Mouse (Mus musculus) lung, postnatal 10 days (tissue): Measurements from ENCODE around the gene Fpgs.
A peak's percentile ranks its signal among the peaks of the same experiment; 100 is the strongest.

Experiments used
- DNase-seq: peaks from one replicate; pipeline ENCODE4 v3.0.0; 2021

Gene Fpgs

DNA sequence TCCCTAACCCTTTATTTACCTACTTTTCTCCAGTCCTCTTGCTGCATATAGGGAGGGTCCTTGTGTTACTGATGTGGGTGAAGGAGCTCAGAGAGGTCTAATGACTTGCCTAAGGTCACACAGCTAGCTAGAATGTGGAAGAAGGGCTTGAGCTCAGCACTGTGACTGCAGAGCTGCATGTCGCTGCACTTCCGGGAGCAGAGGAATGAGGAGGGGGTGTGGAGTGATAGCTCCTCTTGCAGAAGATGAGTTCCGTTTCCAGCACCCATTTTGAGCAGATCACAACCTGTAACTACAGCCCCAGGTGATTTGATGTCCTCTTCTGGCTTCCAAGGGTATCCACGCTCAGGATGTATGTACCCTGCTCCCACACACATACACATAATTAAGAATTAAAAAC lies 20.2 kb upstream of the Fpgs start:
- no peak for DNase-seq

DNA sequence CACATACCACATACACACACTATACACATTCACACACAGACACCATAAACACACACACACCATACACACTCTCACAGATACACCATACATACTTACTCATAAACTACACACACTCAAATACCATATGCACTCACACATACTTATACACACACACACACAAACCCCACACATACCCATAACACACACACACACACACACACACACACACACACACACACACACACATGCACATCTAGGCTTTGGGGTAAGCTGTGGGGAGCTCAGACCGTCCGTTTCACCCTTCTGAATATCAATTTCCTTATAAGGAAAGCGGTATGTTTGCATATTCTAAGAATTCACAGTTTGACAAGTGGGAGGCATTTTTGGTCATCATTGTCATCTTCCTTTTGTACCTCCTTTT lies 18.6 kb upstream of the Fpgs start:
- DNase-seq: no peak

DNA sequence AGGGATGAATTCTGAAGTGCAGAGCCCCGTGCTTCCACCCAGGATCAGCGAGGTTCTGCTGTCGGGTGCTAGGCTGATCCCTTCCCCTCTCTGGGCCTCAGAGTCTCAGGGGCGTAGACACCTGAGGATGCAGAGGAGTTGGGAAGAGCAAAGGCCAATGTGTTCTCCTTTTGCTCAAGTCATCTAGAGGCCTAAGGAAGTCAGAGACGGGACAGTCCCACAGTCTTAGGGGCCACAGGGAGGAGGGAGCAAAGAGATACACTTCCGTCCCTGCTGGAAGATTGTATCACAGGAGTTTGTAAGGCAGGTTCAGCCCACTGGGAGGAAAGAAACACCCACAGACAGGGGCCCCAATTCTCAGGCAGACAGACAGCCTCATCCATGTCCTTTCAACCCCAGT lies 18.1 kb upstream of the Fpgs start:
- DNase-seq: no peak

DNA sequence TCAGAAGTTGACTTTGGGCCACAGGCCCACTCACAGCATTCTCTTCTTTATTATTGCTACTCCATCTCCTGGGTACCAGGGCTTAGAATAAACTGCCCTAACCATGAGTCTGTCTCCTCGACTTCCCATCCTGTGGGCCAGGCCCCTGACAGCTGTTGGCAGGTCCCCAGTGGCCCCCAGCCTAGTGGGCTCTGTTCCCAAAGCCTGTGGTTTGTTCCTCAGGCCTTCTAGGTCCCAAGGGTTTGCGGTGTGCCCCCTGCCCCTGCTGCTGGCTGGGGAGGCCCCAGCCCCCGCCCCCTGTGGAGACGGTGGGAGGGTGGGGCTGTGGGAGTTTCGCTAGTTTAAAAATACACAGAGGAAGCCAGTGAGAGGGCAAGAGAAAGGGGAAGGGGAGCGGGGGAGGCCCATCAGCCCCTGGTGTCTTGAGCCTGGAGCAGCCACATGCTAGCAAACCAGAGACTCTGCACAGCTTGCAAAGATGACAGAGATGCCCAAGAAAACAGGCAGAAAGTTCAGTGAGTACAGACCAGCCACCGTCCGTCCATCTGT lies 16.8 kb upstream of the Fpgs start, which contains the start of gene Sh2d3c:
Sh2d3c (plus strand) TSS at position 375 of the 549 bp plus-strand sequence.
- DNase-seq: peak; percentile 72

DNA sequence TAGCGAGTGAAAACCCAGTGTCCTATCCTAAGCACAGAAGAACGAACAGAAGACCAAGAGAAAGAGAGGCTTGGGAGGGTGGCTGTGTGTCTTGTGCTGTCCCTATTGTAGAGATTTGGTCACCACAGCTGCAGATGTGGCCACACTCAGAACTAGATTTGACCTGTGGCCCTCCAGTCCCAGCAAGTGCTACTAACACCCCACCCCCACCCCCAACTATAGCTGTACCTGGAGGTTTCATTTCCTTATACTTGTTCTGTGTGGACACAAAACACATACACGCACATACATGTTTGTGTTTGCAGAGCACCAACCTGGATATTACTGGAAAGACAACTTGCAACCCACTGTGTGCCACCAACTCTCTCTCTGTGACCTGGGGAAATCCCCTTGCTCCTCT lies 16.1 kb upstream of the Fpgs start:
- DNase-seq: no peak

DNA sequence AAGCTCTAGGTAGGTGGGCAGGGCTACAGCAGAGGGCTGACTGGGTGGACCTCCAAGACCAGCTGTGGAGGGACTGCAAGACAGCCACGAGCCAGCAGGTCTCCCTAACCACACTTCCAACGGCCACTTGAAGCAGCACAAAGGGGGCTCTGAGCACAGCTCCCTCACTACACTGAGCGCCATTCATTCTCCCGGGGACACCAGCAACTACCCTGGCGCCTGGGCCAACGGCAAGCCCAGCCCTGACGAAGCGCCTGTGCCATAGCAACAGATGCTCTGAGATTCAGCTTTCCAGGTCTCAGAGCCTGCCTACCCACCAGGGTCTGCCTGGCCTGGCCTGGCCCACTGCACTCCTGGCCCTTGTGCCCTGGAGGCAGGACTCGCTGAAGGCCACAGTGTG lies 14.8 kb upstream of the Fpgs start:
- no peak for DNase-seq

DNA sequence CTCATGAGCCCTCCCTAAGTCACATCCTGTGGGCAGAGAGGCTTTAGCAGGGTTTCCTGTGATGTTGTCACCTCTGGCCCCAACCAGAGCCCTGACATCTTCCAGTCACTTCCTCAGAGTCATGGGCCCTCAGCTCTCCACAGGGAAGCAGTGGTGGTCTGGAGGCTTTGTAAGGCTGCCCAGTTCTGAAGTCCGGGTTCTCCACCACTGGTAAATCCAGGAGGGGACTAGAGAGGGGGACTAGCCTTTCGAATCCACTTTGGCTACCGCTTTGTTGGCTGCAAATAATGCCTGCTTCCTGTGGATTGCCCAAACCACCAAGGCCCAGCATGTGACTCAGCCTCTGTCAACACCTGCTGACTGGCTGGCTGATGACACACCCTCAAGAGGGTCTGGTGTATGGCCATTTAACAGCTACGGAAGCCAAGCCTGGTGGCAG lies 11.1 kb upstream of the Fpgs start:
- peak; percentile 61 for DNase-seq

DNA sequence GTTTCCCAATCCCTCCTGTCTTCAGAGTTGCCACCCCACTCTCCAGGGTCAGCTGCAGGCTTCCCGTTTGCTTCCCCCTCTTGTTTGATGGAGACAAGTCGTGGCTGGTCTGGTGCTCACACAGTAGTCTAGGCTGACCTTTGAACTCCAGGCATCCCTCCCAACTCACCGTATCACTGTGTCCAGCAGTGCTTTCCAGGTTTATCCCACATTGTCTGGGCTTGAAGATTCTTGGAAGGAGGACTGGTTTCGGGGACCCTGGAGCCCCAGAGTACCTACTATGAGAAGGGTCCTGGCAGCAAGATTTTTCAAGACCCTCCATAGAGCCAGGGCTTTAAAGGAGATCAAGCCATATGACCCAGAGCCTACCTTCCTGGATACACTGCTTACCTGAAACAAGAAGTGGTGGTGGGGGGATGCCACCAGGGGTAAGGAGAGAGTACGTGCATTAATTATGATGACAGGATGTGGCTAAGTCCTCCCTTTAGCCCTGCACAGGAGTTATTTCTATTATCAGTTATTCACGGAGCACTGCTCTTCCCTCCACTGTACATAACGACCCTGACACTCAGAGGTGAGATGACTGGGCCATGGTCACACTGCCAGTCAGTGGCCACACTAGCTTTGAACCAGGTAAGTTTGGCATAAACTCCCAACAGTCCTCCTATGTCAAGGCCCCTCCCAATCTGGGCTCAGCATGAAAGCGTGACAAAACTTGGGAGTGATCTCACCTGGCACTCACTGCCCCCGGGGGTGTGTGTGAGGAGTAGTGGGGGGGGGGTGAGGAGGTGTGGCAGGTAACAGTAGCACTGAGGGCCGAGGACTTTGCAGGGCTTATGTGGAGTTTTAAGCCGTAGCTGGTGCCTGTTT lies 10.4 kb upstream of the Fpgs start:
- no peak for DNase-seq

DNA sequence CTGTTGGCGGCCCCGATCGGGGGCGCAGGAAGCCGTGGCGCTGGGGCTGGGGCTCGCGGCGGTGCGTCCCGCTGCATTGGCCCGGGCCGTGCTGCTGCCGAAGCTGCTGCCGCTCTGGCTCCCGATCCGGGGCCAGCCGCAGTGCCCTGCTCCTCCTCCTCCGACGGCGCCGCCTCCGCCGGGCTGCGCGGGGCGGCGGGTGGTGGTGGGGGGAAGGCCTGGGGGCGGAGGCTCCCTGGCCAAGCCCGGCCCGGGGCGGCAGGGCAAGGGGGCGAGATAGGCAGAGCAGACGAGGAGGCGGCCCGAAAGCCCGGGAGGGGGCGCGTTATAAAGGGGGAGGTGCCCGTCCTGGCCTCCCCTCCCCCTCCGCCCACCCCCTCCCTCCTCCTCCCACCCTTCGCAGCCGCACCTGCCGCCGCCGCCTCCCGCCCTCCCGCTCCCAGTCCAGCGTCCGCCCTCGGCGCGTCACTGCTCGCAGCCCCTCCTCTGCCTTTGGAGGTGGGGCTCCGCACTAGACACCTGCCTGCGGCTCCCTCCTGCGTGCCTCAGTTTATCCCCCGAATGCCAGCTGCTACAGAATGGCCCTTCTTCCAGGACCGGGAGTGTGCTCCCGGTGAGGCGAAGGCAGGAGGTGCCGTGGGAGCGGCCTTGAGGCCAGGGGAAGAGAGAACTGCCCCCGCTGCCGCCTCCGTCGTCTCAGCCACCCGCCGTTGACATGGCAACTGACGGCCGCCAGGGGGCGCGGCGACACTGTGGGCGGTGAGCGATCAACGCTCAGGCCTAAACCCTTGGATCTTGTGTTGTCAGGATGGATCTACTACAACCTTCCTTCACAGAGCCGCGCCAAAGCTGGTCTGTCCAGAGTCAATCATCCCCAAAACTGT lies 9.2 kb upstream of the Fpgs start, which contains the start of gene Cdk9:
Cdk9 (minus strand) TSS at position 143 of the 884 bp plus-strand sequence.
- peak; percentile 96 for DNase-seq

DNA sequence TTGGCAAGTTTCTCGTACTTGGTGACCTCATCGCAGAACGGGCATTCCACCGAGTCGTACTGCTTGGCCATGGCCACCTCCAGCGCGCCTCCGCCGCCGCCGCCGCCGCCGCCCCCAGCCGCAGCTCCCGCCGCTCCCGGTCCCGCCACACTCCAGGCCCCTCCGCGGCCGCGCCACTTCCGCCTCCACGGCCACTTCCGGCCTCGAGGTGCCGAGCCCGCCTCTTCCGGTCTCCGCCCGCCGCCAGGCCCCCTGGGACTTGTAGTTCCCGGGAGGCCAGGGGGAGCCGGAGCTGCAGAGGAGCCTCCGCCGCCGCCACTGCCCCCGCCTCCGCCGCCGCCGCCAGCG lies 8.6 kb upstream of the Fpgs start:
- DNase-seq: peak; percentile 97

DNA sequence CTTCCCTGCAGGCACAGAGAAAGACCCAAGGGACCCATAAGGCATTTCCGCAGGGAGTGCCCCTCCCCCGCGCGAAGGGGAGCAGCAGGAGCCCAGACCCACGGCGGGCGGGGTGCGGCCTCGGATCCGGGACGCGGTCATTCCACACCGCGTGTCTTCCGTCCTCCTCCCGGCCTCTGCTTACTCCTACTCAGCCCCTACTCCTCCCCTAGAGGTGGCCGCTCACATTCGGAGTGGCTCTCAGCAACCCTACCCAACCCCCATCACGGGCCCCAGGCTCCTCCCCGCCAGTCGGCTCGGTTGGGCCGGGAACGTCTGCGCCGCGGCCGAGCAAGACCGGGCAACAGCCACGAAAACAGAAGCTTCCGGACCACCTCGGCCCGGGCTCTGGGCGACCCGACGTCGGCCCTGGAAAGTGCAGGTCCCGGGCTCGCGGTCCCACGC lies 8.2 kb upstream of the Fpgs start:
- DNase-seq: peak; percentile 84

DNA sequence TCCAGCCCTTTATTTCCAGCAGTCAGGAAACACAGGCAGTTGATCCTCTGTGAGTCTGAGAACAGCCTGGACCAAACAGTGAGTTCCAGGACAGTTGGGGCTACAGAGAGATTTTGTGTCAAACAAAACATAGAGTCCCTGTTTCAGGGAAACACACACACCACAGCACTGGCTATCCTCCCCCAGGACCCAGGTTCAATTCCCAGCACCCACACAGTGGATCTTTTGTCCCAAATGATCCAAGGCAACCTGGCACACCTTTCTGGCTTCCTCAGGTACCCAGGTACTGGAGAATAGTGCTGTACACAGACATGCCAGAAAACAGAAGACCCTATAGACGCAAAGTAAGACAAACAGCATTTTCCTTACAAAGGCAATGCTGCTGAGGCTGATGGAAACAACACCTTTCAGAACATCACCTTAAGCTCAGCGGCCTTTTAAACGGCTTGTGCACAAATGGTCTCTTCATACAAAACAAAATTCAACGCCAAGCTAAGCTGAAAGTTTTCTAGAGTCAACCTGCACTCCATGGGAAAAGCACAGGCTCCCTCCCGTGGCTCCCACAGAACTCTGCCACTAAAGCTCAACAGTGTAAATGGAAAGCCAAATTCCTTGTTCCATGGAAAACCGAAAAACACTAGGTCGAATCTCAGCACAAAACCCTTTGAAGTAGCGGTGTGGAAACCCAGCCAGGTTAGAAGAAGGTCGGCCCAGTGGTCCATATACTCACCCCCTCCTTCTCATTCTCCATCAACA lies 7.5 kb upstream of the Fpgs start:
- DNase-seq: peak; percentile 2

DNA sequence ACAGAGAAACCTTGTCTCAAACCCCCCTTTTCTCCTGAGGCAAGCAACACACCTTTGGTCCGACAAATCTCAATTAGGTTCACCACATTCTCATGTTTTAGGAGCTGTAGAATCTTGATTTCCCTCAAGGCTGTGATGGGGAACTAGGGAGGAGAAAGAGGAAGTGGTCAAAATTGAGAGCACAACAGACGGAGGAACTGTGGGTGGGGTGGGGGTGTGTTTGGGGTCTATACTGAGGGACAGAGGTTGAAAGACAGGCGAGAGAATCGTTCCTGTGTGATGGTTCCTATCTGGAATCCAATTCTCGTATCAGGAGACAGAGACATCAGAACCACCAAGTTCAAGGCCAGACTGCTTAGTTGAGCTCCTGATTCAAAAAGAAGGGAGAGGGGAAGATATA lies 6.5 kb upstream of the Fpgs start:
- DNase-seq: no peak

DNA sequence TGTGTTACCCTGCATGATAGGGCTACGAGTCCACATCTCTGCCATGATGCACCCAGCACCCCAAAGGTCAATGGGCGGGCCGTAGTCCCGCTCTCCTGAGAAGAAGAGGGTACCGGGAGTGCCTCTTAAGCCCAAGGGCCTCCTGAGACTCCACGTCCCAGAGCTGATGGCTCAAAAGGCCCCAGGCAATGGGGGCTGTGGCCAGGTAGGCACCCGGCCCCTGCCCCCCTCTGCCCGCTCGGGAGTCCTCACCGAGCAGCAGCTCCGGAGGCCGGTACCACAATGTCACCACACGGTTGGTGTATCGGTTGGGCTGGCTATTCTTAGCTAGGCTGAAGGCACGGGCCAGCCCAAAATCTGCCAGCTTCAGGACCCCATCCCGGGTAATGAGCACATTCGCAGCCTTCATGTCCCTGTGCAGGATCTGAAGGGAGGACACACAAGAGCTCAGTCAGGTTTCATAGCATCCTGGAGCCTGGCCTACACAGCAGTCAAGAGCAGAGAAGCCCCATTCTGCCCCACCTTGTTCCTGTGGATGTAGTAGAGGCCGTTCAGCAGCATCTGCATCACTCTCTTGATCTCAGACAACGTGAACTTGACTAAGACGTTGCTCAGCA lies 5.7 kb upstream of the Fpgs start:
- DNase-seq: no peak

DNA sequence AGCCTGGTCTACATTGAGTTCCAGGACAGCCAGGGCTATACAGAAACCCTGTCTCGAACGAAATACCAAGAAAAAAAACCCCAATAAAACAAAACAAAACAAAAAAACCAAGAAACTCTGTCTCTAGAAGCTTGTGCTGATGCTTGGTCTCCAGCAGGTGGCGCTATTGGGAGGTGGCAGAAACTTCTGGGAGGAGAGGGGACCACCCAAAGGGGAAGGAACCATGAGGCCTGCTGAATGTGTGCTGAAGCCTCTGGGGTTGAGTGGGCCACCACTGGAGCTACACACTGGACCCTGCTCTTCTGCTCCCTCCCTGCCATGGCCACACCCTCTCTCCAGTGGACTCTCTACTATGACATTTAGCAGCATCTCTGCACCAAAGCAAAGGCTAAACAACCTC lies 4.7 kb upstream of the Fpgs start:
- peak; percentile 84 for DNase-seq

DNA sequence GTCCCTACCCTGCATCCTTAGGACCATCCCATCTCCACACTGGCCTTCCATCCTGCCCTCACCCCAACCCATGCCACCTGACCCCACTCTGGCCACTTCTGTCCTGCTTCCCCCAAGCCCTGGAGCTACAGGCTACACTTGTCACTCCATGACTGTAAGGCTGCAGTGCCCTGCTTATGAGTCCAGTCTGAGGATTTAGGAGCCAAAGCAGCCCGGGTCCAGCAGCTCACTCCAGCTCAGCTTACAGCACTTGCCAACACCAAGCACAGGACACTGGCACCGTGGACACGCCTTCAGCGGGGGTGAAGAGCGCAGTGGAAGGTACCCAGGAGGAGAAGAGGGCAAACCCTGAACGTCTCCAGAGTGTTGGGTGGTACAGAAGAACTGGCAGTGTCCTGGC lies 3.0 kb upstream of the Fpgs start:
- DNase-seq: no peak

DNA sequence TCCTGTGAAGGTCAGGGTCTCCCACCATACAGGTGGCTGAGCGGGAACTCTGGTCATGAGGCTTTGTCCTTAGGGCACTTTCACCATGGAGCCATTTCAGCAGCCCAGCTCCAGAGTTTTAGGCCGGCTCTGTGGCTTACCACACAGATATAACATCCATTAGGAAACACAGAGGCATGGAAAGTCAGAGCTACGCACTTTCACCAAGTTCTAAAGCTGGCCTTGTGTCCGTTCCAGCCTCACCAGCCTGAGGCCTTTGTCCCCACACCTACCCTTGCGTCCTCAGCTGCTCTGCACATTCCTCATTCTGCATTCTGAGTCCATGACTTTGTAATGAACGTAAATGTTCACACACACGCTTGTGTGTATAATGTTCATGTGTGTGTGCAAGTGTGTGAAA lies 1.1 kb upstream of the Fpgs start:
- DNase-seq: no peak

DNA sequence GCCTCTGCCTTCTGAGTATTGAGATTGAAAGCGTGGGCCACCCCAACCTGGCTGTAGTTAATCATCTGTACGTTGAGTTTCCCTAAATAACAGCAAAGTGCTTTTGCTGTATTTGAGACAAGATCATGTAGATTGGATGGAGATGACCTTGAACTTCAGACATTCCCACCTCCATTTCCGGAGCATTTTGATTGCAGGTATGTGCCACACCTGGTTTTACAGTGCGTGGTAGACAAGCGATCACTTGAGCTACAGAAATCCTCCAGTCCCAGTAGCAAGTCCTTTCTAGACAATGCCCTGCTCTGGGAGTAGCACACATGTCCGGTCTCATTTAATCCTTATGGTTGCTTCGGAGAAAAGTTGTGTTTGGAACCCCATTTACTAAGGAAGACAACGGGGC lies 899 bp downstream of the Fpgs start:
- no peak for DNase-seq

DNA sequence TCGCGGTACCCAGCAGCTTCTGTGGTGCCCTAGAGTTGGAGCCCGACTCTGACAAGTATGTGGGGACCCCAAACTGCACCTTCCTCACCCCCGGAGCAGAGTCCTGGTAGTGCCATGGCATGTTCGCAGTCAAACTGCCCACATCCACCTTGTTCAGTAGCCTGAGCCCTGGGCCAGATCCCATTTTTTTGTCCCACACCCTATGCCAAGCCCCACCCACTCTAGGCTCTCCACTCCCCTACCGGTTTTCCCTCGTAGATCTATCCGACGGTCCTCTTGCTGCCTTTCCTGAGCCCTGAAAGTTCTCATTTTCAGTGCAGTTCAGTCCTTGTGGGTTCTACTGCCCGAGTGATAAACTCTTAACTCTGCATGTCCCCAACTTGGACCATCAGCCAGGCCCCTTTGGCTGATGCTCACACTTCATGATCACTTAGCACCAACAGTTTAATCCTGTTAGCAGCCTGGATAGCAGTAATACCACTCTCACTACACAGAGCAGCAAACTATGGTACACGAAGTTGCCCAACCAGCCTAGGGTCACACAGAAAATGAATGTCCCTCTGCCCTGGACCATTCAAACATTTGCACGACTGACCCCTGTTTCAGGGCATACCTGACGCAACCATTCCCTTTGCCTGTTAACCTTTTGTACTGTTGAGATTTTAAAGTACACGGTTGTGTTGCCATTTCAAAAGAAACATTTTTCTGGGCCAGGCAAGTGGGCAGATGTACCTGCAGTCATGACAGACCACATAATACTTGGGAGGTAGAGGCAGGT lies 2.8 kb downstream of the Fpgs start:
- DNase-seq: no peak

DNA sequence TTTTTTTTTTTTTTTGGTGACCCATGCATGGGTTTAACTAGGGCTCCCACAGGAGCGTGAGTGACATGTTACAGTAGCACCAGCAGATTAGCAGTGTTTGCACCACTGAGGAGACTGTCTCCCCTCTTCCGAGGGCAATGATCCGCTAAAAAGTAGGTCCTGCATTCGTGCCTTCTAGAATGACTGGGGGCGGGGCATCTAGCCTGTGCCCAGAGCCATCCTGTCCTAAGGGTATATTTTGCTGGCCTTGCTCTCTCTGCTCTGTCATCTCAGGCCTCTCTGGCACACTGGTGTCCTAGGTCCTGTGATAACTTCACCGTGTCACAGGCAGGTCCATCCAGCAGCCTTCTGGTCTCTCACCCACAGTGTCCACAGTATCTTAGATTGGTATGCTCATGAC lies 4.3 kb downstream of the Fpgs start:
- no peak for DNase-seq

DNA sequence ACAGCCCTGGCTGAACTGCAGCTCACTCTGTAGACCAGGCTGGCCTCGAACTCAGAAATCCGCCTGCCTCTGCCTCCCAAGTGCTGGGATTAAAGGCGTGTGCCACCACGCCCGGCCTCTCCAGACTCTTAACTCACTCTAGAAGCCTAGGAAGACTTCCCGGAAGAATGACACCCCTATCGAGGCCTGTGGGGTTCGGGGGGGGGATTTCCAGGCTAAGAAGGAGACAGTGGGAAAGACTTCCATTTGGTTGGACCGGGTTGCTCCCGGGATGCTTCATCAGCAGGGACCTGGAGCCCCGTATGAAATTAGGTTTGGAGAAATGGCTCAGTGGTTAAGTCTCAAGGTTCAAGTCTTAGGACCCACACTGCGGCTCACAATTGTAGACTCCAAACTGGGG lies 9.3 kb downstream of the Fpgs start:
- DNase-seq: no peak
